Mouse (Mus musculus): ENCODE data around the gene Olfr666. TPM values are rescaled to one million over a fixed set of nuclear protein-coding genes. Genes with fewer than 3 reads are reported as not detected.

Gene Olfr666
- total RNA-seq (2023; ENCODE audit: inconsistent age): not detected in 4 replicates

GRCm38 (mm10) chr7:104895852-104896251 lies at the start of gene Olfr666:
Gene Olfr666 (minus strand): TSS chr7:104895952.

GRCm38 (mm10) chr7:104933940-104934339 lies 38.2 kb upstream of the Olfr666 start, which contains the start of gene Olfr669:
Gene Olfr669 (plus strand): TSS chr7:104934240.

DNA sequence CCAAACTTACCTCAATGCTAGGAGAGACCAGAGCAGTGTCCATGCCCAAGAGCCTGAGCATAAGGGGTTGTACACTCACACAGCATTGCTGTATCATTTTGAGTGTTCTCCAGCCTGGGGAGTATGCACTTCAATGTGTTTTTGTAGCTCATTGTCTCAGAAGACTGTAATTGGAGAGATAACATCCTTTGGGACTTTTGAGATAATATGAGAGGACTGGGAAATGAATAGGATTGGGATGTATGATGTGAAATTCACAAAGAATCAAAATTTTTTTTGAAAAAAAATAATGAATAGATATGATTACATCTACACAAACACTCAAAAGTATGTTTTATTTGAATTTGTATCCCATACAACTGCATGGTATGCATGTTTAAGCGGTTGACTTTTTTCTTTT lies 32.2 kb upstream of the Olfr666 start, which contains the start of gene Olfr668:
Olfr668 (minus strand) TSS at position 101 of the 400 bp plus-strand sequence.

GRCm38 (mm10) chr7:104921382-104921781 lies 25.6 kb upstream of the Olfr666 start, which contains the start of gene Olfr667:
Gene Olfr667 (minus strand): TSS chr7:104921482.

DNA sequence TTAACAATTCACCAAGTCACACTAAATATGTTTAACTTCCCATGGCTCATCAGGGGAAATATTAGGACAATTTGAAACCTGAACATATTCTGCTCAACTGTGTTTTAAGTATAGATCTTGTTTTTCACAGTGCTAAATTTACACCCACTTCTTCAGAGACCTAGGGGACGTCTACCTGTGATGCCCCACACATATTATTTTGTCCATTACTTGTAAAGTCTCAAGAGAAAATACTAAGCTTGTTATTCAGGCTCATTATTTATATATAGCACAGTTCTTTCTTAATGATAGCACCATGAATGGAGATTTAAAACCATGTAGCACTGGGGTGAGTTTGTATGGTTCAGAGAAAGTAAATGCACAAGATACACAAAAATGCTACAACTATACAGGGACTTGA lies 18.0 kb downstream of the Olfr666 start, which contains the start of gene Olfr665:
Olfr665 (plus strand) TSS at position 301 of the 400 bp plus-strand sequence.

GRCm38 (mm10) chr7:104856709-104857108 lies 39.0 kb downstream of the Olfr666 start, which contains the start of gene Usp17la:
Gene Usp17la (plus strand): TSS chr7:104857009.

GRCm38 (mm10) chr7:104842503-104842902 lies 53.2 kb downstream of the Olfr666 start, which contains the start of gene Usp17lb:
Gene Usp17lb (minus strand): TSS chr7:104842603.

Other genes with a start within 250 kb of the Olfr666 start
- not detected in 4 replicates for gene Olfr658, start 248.6 kb downstream of the Olfr666 start, total RNA-seq (2023; ENCODE audit: inconsistent age)
- not detected in 4 replicates for gene Olfr659, start 229.2 kb downstream of the Olfr666 start, total RNA-seq (2023; ENCODE audit: inconsistent age)
- gene Olfr661, start 209.5 kb downstream of the Olfr666 start, total RNA-seq (2023; ENCODE audit: inconsistent age): not detected in 4 replicates
- gene Usp17le, start 118.5 kb downstream of the Olfr666 start, total RNA-seq (2023; ENCODE audit: inconsistent age): not detected in 4 replicates
- gene Usp17lb, start 53.3 kb downstream of the Olfr666 start, total RNA-seq (2023; ENCODE audit: inconsistent age): not detected in 4 replicates
- gene Usp17la, start 38.9 kb downstream of the Olfr666 start, total RNA-seq (2023; ENCODE audit: inconsistent age): not detected in 4 replicates
- gene Olfr665, start 17.9 kb downstream of the Olfr666 start, total RNA-seq (2023; ENCODE audit: inconsistent age): not detected in 4 replicates
- not detected in 4 replicates for gene Olfr667, start 25.5 kb upstream of the Olfr666 start, total RNA-seq (2023; ENCODE audit: inconsistent age)
- gene Olfr668, start 32.1 kb upstream of the Olfr666 start, total RNA-seq (2023; ENCODE audit: inconsistent age): not detected in 4 replicates
- gene Olfr669, start 38.3 kb upstream of the Olfr666 start, total RNA-seq (2023; ENCODE audit: inconsistent age): not detected in 4 replicates
- not detected in 4 replicates for gene Olfr670, start 66.7 kb upstream of the Olfr666 start, total RNA-seq (2023; ENCODE audit: inconsistent age)
- gene Olfr671, start 83.2 kb upstream of the Olfr666 start, total RNA-seq (2023; ENCODE audit: inconsistent age): not detected in 4 replicates
- not detected in 4 replicates for gene Olfr672, start 106.1 kb upstream of the Olfr666 start, total RNA-seq (2023; ENCODE audit: inconsistent age)
- gene Olfr675, start 132.5 kb upstream of the Olfr666 start, total RNA-seq (2023; ENCODE audit: inconsistent age): not detected in 4 replicates
- gene Olfr676, start 136.7 kb upstream of the Olfr666 start, total RNA-seq (2023; ENCODE audit: inconsistent age): not detected in 4 replicates
- gene Olfr677, start 155.4 kb upstream of the Olfr666 start, total RNA-seq (2023; ENCODE audit: inconsistent age): not detected in 4 replicates
- gene Olfr678, start 168.5 kb upstream of the Olfr666 start, total RNA-seq (2023; ENCODE audit: inconsistent age): not detected in 4 replicates
- gene Olfr679, start 185.3 kb upstream of the Olfr666 start, total RNA-seq (2023; ENCODE audit: inconsistent age): not detected in 4 replicates
- gene Olfr680-ps1, start 196.9 kb upstream of the Olfr666 start, total RNA-seq (2023; ENCODE audit: inconsistent age): not detected in 4 replicates
- not detected in 4 replicates for gene Olfr681, start 220.9 kb upstream of the Olfr666 start, total RNA-seq (2023; ENCODE audit: inconsistent age)